Mouse (Mus musculus): ENCODE results near the gene Olfr19.
"Not testable (repeated sequence)": the region's sequence is repeated elsewhere in the genome, so short reads cannot be mapped to it uniquely, and the experiment has no call there.

Olfr19 gene

GRCm38 (mm10) chr16:16676305-16676704 is at the start of gene Olfr19:
Gene Olfr19 (minus strand): TSS chr16:16676405.
- DNase-seq (ENCODE audit: extremely low read depth, low read depth, low spot score): no peak

- DNase-seq (ENCODE audit: extremely low read depth, low read depth, low spot score): no peak
Measured at GRCm38 (mm10) chr16:16684975-16685374, 8.8 kb upstream of the Olfr19 start.

GRCm38 (mm10) chr16:16684053-16684452 is 7.8 kb upstream of the Olfr19 start:
- no peak for DNase-seq (ENCODE audit: extremely low read depth, low read depth, low spot score)

- no peak for DNase-seq (ENCODE audit: extremely low read depth, low read depth, low spot score)
Measured at GRCm38 (mm10) chr16:16664994-16665393, 11.2 kb downstream of the Olfr19 start.

GRCm38 (mm10) chr16:16664516-16664915 is 11.7 kb downstream of the Olfr19 start:
- DNase-seq (ENCODE audit: extremely low read depth, low read depth, low spot score): not testable (repeated sequence)

- no peak for DNase-seq (ENCODE audit: extremely low read depth, low read depth, low spot score)
Measured at GRCm38 (mm10) chr16:16645148-16645547, 31.1 kb downstream of the Olfr19 start.

- DNase-seq (ENCODE audit: extremely low read depth, low read depth, low spot score): no peak
Measured at GRCm38 (mm10) chr16:16633730-16634129, 42.5 kb downstream of the Olfr19 start.

Data from fat pad, adult 2 months (tissue).